Mouse (Mus musculus) hindbrain, embryonic 16.5 days (tissue): Measurements from ENCODE around the gene Cwh43. TPM values are rescaled to one million over a fixed set of nuclear protein-coding genes. Genes with fewer than 3 reads are reported as not detected.
A peak's percentile ranks its signal among the peaks of the same experiment; 100 is the strongest.

ENCODE experiments used
- ATAC-seq: fragments of 200-750 bp; cut with Nextera tagmentation; 2 replicates; pipeline ENCODE4 v1.8.0; 2017; ENCODE audit warnings: moderate TSS enrichment, moderate library complexity
- H3K27ac ChIP-seq: fragments of 300-500 bp; sonication (generic); 2 replicates; pipeline ENCODE4 v1.5.1; 2014; ENCODE audit warnings: low read depth, mild to moderate bottlenecking, control low read depth, low read length, moderate library complexity
- H3K27me3 ChIP-seq: fragments of 300-500 bp; sonication (generic); replicated peaks from 2 replicates; pipeline ENCODE4 v1.6.1; 2014; ENCODE audit warnings: low read length; ENCODE audit not compliant: control insufficient read depth, insufficient read depth
- H3K36me3 ChIP-seq: fragments of 300-500 bp; sonication (generic); 2 replicates; pipeline ENCODE4 v1.6.1; 2014; ENCODE audit warnings: mild to moderate bottlenecking, low read length, moderate library complexity, mixed read lengths; ENCODE audit not compliant: control insufficient read depth, insufficient read depth
- H3K4me1 ChIP-seq: fragments of 300-500 bp; sonication (generic); 2 replicates; pipeline ENCODE4 v1.6.1; 2014; ENCODE audit warnings: low read depth, low read length; ENCODE audit not compliant: control insufficient read depth, insufficient read depth
- H3K4me2 ChIP-seq: fragments of 300-500 bp; sonication (generic); 2 replicates; pipeline ENCODE4 v1.6.1; 2014; ENCODE audit warnings: mild to moderate bottlenecking, low read length, control low read depth, moderate library complexity
- H3K4me3 ChIP-seq: fragments of 300-500 bp; sonication (generic); 2 replicates; pipeline ENCODE4 v1.5.1; 2014; ENCODE audit warnings: mild to moderate bottlenecking, low read length, control low read depth, moderate library complexity
- H3K9ac ChIP-seq: fragments of 300-500 bp; sonication (generic); 2 replicates; pipeline ENCODE4 v1.6.1; 2014; ENCODE audit warnings: low read depth, mild to moderate bottlenecking, control low read depth, low read length, moderate library complexity
- H3K9me3 ChIP-seq: fragments of 300-500 bp; sonication (generic); 2 replicates; pipeline ENCODE4 v1.6.1; 2014; ENCODE audit warnings: mild to moderate bottlenecking, low read length, moderate library complexity; ENCODE audit not compliant: control insufficient read depth
- WGBS: fragments of 180-500 bp; shearing (Covaris S2); extraction: QIAGEN DNeasy Blood & Tissue Kit; methylation state at CpG from one replicate; pipeline ENCODE4 v1.1.7; 2014; 5-methylcytosine and 5-hydroxymethylcytosine counted together
- polyA plus RNA-seq: library from polyadenylated mRNA; unstranded; fragments of >200 nt; fragmentation: Nextera tagmentation; extraction: Ambion mirVana; gene quantifications from 2 replicates; pipeline ENCODE4 v1.2.1, GENCODE M21; 2015

Gene Cwh43
- 0.44 and 0.46 TPM in 2 replicates for polyA plus RNA-seq

DNA sequence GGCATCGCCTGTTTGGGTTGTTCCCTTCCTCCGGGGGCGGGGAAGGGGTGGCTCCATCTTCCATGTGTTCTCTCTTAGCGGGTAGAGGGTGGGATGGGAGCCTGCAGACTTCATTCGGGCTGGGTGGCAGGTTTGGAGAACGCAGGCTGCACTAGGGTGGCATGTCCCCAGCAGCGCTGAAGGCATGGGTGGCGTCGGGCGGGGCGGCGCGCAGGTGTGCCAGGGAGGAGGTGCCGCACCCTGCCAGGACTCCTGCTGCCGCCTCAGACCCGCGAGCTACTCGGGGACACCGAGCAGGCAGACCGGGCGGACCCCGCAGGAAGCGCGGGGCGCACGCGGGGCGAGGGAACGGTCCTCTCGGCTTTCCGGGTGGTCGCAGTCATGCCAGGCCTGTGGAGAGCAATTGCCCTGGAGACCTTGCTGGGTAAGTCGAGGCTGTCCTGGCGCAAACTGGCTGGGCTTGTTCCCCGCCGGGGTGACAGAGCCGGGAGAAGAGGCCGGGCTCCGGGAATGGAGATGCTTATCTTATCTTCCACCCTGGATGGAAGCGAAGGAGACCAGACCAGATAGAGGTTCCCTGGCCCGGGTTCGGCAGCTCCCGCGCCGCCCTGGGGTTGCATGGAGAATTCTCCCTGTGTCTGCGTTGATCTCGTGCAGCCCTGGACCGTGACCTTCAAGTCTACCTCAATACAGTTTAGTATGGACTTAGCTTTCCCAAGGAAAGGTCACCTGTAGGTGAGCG, at the start of gene Cwh43:
Gene Cwh43, plus strand, starts transcription at position 95 of the 742 bp plus-strand sequence.
- peak; percentile 55 for ATAC-seq
- Histone ChIP-seq H3K4me2 (peak within 1 kb of the TSS; percentile 90), H3K4me1 (peaks cover 5% of the 10 kb centered on the region), H3K4me3 (peak within 1 kb of the TSS; percentile 49), H3K27ac (no peak within 1 kb of the TSS), H3K36me3 (no peaks in the 10 kb centered on the region), H3K9me3 (no peaks in the 10 kb centered on the region), H3K27me3 (peaks cover 7% of the 10 kb centered on the region), H3K9ac (peak within 1 kb of the TSS; percentile 63)
- 2% methylated on average over 49 of the region's 49 CpGs for WGBS

DNA sequence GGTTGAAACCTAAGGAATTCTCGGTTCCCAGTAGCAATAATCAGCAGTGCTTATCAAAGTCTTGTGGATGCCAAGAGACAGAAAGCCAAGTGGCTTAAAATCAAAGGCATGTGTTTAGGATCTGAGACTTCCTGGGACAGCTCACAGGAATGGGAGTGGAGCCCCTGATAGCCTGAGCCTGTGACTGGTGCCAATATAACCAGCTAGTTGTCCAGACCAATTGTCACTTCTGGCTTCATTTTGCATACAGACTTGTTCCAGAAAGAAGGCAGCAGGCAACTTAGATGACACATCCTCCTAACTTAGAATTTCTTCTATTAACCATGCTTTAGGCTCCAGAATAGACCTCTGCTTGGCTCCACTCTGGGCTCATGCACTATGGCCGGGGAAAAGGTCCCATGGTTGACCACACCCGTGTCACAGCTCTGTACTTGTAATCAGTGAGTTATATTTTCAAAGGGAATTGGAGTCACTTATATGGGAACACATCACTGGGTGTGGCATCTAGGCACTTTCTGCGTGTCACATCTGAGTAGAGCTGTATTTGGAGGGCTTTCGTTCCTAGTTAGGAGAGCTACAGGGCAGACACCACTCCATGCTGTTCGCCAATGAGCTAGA, 46.6 kb upstream of the Cwh43 start:
- Histone ChIP-seq H3K9ac (no peak overlapping the region), H3K36me3 (no peaks in the 10 kb centered on the region), H3K27ac (no peak overlapping the region), H3K4me2 (peak overlapping the region; percentile 48), H3K4me1 (no peaks in the 10 kb centered on the region; the same call in 1 of the 2 replicates), H3K27me3 (no peaks in the 10 kb centered on the region), H3K9me3 (no peaks in the 10 kb centered on the region), H3K4me3 (no peak overlapping the region)
- 88% methylated on average over 6 of the region's 6 CpGs for WGBS
- ATAC-seq: peak; percentile 20; the same call in 1 of the 2 replicates

DNA sequence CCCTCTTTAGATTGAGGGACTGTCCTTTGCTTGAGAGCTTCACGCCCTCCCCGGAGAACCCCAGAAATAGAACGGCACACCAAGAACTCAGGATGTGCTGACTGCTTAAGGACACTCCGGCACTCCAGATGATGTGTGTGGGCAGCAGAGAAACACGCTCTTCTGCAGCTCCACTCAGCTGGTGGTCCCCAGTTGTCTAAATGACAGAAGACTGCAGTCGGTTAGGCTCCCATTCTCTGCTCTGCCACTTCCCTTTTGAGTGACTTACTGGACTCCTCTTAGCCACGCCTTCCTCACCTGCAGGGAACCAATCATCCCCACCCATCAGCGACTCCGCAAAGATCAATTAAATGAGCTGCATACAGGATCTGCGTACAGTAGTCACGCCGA, 46.1 kb upstream of the Cwh43 start:
- H3K36me3 ChIP-seq: no peaks in the 10 kb centered on the region
- ATAC-seq: peak; percentile 80
- H3K4me3 ChIP-seq: peak overlapping the region; percentile 6; the same call in 1 of the 2 replicates
- peak overlapping the region; percentile 48 for H3K4me2 ChIP-seq
- H3K9me3 ChIP-seq: no peaks in the 10 kb centered on the region
- no peak overlapping the region for H3K9ac ChIP-seq
- WGBS: 34% methylated on average over 12 of the region's 12 CpGs
- no peaks in the 10 kb centered on the region for H3K4me1 ChIP-seq
- H3K27ac ChIP-seq: no peak overlapping the region
- H3K27me3 ChIP-seq: no peaks in the 10 kb centered on the region

DNA sequence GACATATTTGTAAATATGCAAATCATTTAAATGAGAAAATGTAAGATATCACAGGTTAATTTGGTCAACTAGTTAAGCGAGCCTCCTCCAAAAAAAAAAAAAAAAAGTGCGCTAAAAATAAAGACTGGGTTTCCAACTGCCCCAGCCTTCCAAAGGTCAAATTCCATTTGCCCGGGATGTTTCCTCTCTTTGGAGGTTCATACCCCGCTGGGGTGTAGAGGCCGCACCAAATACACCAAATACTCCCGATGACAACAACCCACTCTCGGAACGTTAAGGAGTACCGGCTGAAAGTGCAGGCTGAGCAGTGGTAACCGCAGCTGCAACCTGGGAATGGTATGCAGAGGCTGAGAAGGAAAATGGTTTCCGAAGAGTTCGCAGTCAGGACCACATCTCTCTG, 45.6 kb upstream of the Cwh43 start:
- H3K4me1 ChIP-seq: no peaks in the 10 kb centered on the region
- no peaks in the 10 kb centered on the region for H3K27me3 ChIP-seq
- H3K36me3 ChIP-seq: no peaks in the 10 kb centered on the region
- peak overlapping the region; percentile 48 for H3K4me2 ChIP-seq
- 0 out of 2 replicates have a peak overlapping the region, but pooled peaks have one; percentile 6 for H3K4me3 ChIP-seq
- no peaks in the 10 kb centered on the region for H3K9me3 ChIP-seq
- H3K27ac ChIP-seq: no peak overlapping the region
- ATAC-seq: no peak
- 25% methylated on average over 12 of the region's 12 CpGs for WGBS
- H3K9ac ChIP-seq: no peak overlapping the region

DNA sequence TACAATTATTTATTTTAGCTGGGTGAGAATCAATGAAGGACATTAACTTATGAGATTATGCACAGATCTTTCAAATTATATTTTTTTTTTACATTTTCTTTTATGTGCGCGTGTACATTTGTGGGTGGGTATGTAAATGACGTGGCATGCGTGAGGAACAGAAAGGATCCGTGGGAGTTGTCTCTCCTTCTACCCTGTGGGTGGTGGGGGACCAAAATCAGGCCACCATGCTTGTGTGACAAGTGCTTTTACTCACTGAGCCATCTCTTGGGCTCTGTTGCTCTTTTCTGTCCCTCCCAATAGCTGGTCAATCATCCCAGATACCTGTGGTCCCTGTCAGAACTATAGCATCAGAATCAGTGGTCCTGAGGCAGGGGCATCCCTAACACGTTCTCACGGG, 43.5 kb upstream of the Cwh43 start:
- no peaks in the 10 kb centered on the region for H3K9me3 ChIP-seq
- WGBS: 85% methylated on average over 7 of the region's 7 CpGs
- no peaks in the 10 kb centered on the region for H3K4me1 ChIP-seq
- H3K4me2 ChIP-seq: no peak overlapping the region
- no peak overlapping the region for H3K9ac ChIP-seq
- H3K27ac ChIP-seq: no peak overlapping the region
- no peak overlapping the region for H3K4me3 ChIP-seq
- no peaks in the 10 kb centered on the region for H3K36me3 ChIP-seq
- H3K27me3 ChIP-seq: no peaks in the 10 kb centered on the region
- ATAC-seq: no peak

DNA sequence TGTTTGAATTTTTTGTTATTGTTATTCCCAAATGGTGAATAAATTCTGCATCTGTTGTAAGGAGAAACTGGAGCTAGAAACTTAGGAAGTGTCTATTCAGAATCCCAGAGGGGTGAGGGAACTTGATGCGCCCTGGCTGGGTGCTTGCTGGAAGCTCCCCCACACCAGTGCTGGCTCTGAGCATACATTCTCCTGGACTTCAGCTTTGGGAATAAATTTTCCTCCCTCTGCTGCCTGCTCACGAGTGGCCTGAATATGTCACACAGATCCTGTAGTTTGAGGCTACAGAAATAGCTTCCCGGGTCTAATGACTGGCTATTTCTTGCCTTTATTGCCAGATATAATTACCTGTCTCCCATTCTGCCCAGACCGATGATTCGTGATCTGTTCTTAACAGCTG, 43.1 kb upstream of the Cwh43 start:
- H3K27me3 ChIP-seq: no peaks in the 10 kb centered on the region
- no peak overlapping the region for H3K4me3 ChIP-seq
- H3K4me2 ChIP-seq: no peak overlapping the region
- H3K4me1 ChIP-seq: no peaks in the 10 kb centered on the region
- no peaks in the 10 kb centered on the region for H3K9me3 ChIP-seq
- WGBS: 88% methylated on average over 5 of the region's 5 CpGs
- no peak for ATAC-seq
- H3K9ac ChIP-seq: no peak overlapping the region
- no peak overlapping the region for H3K27ac ChIP-seq
- H3K36me3 ChIP-seq: no peaks in the 10 kb centered on the region

DNA sequence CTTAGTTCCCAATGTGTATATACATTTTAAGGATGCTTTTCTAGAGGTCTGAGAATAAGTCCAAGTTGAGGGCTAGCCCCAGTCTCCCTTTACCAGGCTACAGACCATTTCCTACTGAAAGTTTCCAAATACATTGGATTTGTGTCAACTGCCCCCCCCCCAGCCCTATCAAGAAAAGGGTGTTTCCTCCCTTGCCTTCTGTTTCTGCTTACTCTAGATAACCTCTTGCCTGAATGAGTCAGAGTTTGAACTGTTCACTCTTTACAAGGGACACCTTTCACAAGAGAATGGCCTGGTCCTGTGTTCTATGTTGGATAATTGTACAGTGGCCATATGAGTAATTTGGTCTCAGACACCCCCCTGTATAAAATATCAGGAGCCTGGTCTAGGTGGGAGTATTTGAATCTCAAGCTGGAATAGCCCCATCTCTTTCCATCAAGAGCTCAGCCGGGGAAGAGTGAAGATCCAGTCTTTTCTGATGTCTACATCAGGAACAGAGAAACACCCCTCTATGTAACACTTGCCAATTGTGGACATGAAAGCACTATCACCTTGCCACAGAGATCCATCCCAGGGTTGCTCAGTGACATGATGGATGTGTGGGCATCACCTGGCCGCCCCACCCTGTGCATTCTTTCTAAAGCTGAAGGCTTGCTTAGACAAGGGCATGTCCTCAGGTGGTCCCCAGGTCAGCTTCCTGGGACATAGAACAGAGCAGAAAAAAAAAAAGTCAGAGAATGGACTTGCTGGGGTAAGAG, 41.6 kb upstream of the Cwh43 start:
- Histone ChIP-seq H3K9me3 (no peaks in the 10 kb centered on the region), H3K27me3 (no peaks in the 10 kb centered on the region), H3K4me3 (no peak overlapping the region), H3K4me2 (no peak overlapping the region), H3K9ac (no peak overlapping the region), H3K27ac (no peak overlapping the region), H3K36me3 (no peaks in the 10 kb centered on the region), H3K4me1 (no peaks in the 10 kb centered on the region)
- 90% methylated on average over 2 of the region's 2 CpGs for WGBS
- no peak for ATAC-seq

DNA sequence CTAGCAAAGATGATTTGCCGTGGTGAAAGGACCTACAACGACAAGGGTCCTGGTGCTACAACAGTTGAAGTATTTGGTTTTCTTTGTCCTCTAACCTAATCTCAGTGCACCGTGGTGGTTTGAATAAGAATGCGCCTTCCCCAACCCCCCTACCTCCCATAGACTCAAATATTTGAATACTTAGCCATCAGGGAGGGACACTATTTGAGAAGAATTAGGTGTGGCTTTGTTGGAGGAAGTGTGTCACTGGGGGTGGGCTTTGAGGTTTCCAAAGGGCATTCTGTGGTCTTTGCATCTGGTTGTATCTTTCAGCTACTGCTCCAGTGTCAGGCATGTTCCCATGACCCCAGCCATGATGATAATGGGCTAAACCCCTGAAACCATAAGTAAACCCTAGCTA, 38.0 kb upstream of the Cwh43 start:
- ATAC-seq: no peak
- no peak overlapping the region for H3K4me3 ChIP-seq
- H3K4me2 ChIP-seq: no peak overlapping the region
- no peaks in the 10 kb centered on the region for H3K4me1 ChIP-seq
- H3K36me3 ChIP-seq: no peaks in the 10 kb centered on the region
- H3K9ac ChIP-seq: no peak overlapping the region
- H3K27me3 ChIP-seq: no peaks in the 10 kb centered on the region
- no peak overlapping the region for H3K27ac ChIP-seq
- no peaks in the 10 kb centered on the region for H3K9me3 ChIP-seq
- 82% methylated on average over 4 of the region's 4 CpGs for WGBS

DNA sequence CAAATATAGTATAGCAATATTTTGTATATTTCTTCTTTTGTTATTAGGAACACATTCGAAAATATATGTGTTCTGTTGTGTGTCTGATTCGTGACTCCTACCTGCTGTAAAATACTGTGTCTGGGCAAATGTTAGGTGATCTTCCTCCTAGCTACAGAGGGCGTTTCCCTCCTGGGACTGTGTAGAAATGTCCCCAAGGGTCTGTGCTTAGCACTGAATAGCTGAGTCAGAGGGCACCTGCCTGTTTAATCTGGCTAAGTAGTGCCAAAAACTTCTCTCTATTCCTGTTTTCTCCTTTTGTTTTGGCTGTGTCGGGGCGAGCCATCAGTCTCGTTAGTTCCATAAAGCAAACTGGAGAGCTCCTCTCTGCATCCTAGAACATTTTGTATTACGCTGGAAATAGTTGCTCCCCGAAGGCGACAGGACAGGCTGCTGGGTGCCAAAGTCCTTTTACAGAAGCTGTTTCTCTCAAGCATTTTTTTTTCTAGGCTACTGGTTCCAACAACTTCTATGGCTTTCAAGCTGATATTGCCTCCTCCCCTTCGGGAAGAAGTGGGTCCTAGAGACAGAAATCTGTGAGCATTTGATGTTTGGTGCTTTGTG, 36.9 kb upstream of the Cwh43 start:
- no peak overlapping the region for H3K4me3 ChIP-seq
- H3K27ac ChIP-seq: no peak overlapping the region
- ATAC-seq: no peak
- H3K9ac ChIP-seq: no peak overlapping the region
- H3K27me3 ChIP-seq: no peaks in the 10 kb centered on the region
- H3K9me3 ChIP-seq: no peaks in the 10 kb centered on the region
- no peaks in the 10 kb centered on the region for H3K36me3 ChIP-seq
- 73% methylated on average over 10 of the region's 10 CpGs for WGBS
- no peaks in the 10 kb centered on the region for H3K4me1 ChIP-seq
- no peak overlapping the region for H3K4me2 ChIP-seq
